Mouse (Mus musculus): ENCODE results near the gene Fbxl21. TPM values are rescaled to one million over a fixed set of nuclear protein-coding genes. Genes with fewer than 3 reads are reported as not detected.

The Fbxl21 gene
- polyA plus RNA-seq (2015; fragmentation: Nextera tagmentation; extraction: Ambion mirVana): 2.7 and 2.8 TPM in 2 replicates

DNA sequence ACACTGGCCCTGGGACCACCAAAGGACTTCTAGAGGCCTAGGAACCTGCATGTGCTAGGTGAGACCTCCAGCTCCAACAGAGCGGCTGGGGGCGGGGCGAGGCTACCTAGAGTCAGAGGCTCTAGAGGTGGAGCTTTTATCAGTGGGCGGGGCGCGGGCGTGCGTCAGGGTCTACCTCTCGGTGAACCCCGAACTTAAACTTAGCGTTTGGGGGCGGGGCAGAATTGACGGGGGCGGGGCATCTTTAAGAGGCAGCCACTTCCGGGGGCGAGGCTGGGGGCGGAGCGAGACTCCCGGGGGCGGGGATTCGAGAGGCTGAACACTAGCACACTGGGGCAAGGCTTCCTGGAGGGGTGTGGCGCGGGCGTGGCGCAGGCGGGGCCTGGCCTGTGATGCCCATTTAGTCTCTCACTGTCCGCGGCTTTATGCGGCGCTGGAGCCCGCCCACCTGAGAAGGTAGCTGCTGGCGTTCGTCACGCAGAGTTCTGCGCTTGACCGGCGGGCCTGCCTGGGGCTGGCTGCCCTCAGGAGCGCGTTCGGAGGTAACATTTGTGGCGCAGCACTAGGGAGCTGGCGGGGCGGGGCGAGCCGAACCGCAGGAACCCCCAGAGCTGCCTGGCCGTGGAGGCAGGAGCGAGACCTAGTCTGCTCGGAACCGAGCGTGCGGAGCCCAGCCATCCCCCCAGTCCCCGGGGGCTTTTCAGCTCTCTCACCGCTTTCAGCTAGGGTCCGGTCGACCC is at the start of gene Fbxl21:
Fbxl21 (plus strand) TSS at position 392 of the 740 bp plus-strand sequence.
- peak; percentile 94 for DNase-seq (ENCODE audit: low spot score)
- peak; percentile 100 for ATAC-seq (replicated peaks; ENCODE audit: low FRiP score, low read depth)
- H3K27me3 ChIP-seq (ENCODE audit: insufficient read depth, low read length): no peaks in the 10 kb centered on the region
- H3K4me2 ChIP-seq (ENCODE audit: low read length): peak within 1 kb of the TSS; percentile 95
- H3K4me3 ChIP-seq (replicated peaks; ENCODE audit: low read depth, low read length): peak within 1 kb of the TSS; percentile 50
- TF ChIP-seq CTCF (IDR thresholded peaks at IDR 0.05; ENCODE audit: low read depth): no peak
- H3K4me1 ChIP-seq (replicated peaks; ENCODE audit: insufficient read depth, low read length): no peaks in the 10 kb centered on the region
- peak within 1 kb of the TSS; percentile 54 for H3K9ac ChIP-seq (ENCODE audit: low read depth, low read length)
- H3K9me3 ChIP-seq (replicated peaks; ENCODE audit: low read length): no peaks in the 10 kb centered on the region
- H3K27ac ChIP-seq: peak within 1 kb of the TSS; percentile 31; the same call in 1 of the 2 replicates
- WGBS: under 1% methylated on average over 56 of the region's 56 CpGs
- no peaks in the 10 kb centered on the region for H3K36me3 ChIP-seq (ENCODE audit: insufficient read depth, low read length)

DNA sequence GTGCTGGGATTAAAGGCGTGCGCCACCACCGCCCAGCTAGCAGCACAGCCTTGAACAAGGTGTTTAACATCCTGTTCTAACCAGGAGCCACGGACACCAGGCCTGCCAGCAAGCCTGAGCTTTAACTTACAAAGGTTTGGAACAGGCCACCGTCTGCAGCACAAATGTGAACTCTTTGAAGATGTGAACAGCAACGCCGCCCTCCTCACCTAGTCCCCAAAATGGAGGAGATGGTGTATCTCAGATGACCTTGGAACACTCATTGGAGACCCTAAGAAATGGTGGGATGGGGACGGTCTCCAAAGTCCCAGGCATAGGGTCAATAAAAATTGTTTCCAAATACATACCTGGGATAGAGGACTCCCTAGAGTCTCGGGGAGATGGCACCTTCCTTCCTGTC is 49.6 kb upstream of the Fbxl21 start:
- Histone ChIP-seq H3K27me3 (ENCODE audit: insufficient read depth, low read length) (no peaks in the 10 kb centered on the region), H3K27ac (no peak overlapping the region), H3K9me3 (replicated peaks; ENCODE audit: low read length) (no peaks in the 10 kb centered on the region), H3K4me3 (replicated peaks; ENCODE audit: low read depth, low read length) (no peak overlapping the region), H3K9ac (ENCODE audit: low read depth, low read length) (no peak overlapping the region), H3K36me3 (ENCODE audit: insufficient read depth, low read length) (no peaks in the 10 kb centered on the region), H3K4me1 (replicated peaks; ENCODE audit: insufficient read depth, low read length) (0 out of 2 replicates have a peak, but pooled peaks cover 4% of the 10 kb centered on the region), H3K4me2 (ENCODE audit: low read length) (no peak overlapping the region)
- TF ChIP-seq CTCF (IDR thresholded peaks at IDR 0.05; ENCODE audit: low read depth): no peak
- WGBS: 93% methylated on average over 9 of the region's 9 CpGs
- DNase-seq (ENCODE audit: low spot score) (no peak), ATAC-seq (replicated peaks; ENCODE audit: low FRiP score, low read depth) (no peak)

GRCm38 (mm10) chr13:56475363-56475762 is 46.9 kb upstream of the Fbxl21 start:
- H3K9ac ChIP-seq (ENCODE audit: low read depth, low read length): no peak overlapping the region
- H3K4me2 ChIP-seq (ENCODE audit: low read length): no peak overlapping the region
- 0 out of 2 replicates have a peak, but pooled peaks have one; percentile 44 for ATAC-seq (replicated peaks; ENCODE audit: low FRiP score, low read depth)
- 0 out of 2 replicates have a peak, but pooled peaks cover 4% of the 10 kb centered on the region for H3K4me1 ChIP-seq (replicated peaks; ENCODE audit: insufficient read depth, low read length)
- H3K27ac ChIP-seq: no peak overlapping the region
- DNase-seq (ENCODE audit: low spot score): peak; percentile 93
- no peaks in the 10 kb centered on the region for H3K9me3 ChIP-seq (replicated peaks; ENCODE audit: low read length)
- no peaks in the 10 kb centered on the region for H3K27me3 ChIP-seq (ENCODE audit: insufficient read depth, low read length)
- no peaks in the 10 kb centered on the region for H3K36me3 ChIP-seq (ENCODE audit: insufficient read depth, low read length)
- no peak overlapping the region for H3K4me3 ChIP-seq (replicated peaks; ENCODE audit: low read depth, low read length)
- TF ChIP-seq CTCF (IDR thresholded peaks at IDR 0.05; ENCODE audit: low read depth): peak; percentile 92
- WGBS: 22% methylated on average over 4 of the region's 4 CpGs

DNA sequence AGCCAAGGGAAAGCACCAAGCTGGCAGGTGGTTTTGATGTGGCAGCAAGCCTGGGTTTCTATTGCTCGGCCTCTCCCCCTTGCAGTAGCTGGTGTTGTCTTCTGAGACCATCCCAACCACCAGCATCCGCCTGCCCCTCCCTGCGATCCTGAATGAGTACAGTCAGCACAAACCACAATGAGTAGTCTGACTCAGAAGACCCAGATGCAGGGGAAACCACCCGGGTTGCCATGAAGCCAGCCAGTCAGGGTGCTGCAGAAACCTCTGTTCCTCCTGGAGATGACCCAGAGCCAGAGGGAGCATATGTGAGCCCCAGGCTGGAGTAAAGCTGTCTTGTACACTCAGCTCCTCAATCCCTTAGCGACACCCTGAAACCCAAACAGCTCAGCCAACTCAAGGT is 45.5 kb upstream of the Fbxl21 start:
- no peaks in the 10 kb centered on the region for H3K27me3 ChIP-seq (ENCODE audit: insufficient read depth, low read length)
- no peaks in the 10 kb centered on the region for H3K36me3 ChIP-seq (ENCODE audit: insufficient read depth, low read length)
- H3K9me3 ChIP-seq (replicated peaks; ENCODE audit: low read length): no peaks in the 10 kb centered on the region
- no peak overlapping the region for H3K9ac ChIP-seq (ENCODE audit: low read depth, low read length)
- no peak overlapping the region for H3K4me3 ChIP-seq (replicated peaks; ENCODE audit: low read depth, low read length)
- no peak overlapping the region for H3K27ac ChIP-seq
- no peak for TF ChIP-seq CTCF (IDR thresholded peaks at IDR 0.05; ENCODE audit: low read depth)
- 0 out of 2 replicates have a peak, but pooled peaks cover under 1% of the 10 kb centered on the region for H3K4me1 ChIP-seq (replicated peaks; ENCODE audit: insufficient read depth, low read length)
- ATAC-seq (replicated peaks; ENCODE audit: low FRiP score, low read depth) (no peak), DNase-seq (ENCODE audit: low spot score) (no peak)
- WGBS: 71% methylated on average over 5 of the region's 5 CpGs
- H3K4me2 ChIP-seq (ENCODE audit: low read length): no peak overlapping the region

DNA sequence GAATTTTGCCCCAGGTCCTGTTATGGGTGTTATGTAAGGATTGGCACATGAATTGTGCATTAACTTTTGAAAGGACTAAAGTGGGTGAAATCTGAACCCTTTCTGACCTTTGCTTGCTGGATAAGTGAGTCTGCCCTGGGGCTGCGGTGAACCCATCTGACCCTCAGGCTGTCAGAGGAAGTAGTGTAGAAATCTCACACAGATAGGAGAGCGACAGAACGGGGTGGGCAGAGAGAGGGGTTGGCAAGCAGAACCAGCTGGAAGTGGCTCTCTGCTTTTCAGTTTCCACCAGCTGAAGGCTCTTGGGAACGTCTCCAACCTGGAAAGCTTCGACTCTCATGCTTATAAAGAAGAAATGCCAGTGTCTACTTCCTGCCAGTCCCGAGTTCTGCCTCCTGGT is 45.0 kb upstream of the Fbxl21 start:
- Histone ChIP-seq H3K4me3 (replicated peaks; ENCODE audit: low read depth, low read length) (no peak overlapping the region), H3K9me3 (replicated peaks; ENCODE audit: low read length) (no peaks in the 10 kb centered on the region), H3K27ac (no peak overlapping the region), H3K27me3 (ENCODE audit: insufficient read depth, low read length) (no peaks in the 10 kb centered on the region), H3K9ac (ENCODE audit: low read depth, low read length) (no peak overlapping the region), H3K4me1 (replicated peaks; ENCODE audit: insufficient read depth, low read length) (no peaks in the 10 kb centered on the region), H3K36me3 (ENCODE audit: insufficient read depth, low read length) (no peaks in the 10 kb centered on the region), H3K4me2 (ENCODE audit: low read length) (no peak overlapping the region)
- no peak for TF ChIP-seq CTCF (IDR thresholded peaks at IDR 0.05; ENCODE audit: low read depth)
- WGBS: 20% methylated on average over 6 of the region's 6 CpGs
- ATAC-seq (replicated peaks; ENCODE audit: low FRiP score, low read depth) (no peak), DNase-seq (ENCODE audit: low spot score) (no peak)

- Histone ChIP-seq H3K4me1 (replicated peaks; ENCODE audit: insufficient read depth, low read length) (no peaks in the 10 kb centered on the region), H3K27ac (no peak overlapping the region), H3K9me3 (replicated peaks; ENCODE audit: low read length) (no peaks in the 10 kb centered on the region), H3K27me3 (ENCODE audit: insufficient read depth, low read length) (no peaks in the 10 kb centered on the region), H3K36me3 (ENCODE audit: insufficient read depth, low read length) (no peaks in the 10 kb centered on the region), H3K9ac (ENCODE audit: low read depth, low read length) (no peak overlapping the region), H3K4me2 (ENCODE audit: low read length) (no peak overlapping the region), H3K4me3 (replicated peaks; ENCODE audit: low read depth, low read length) (no peak overlapping the region)
- ATAC-seq (replicated peaks; ENCODE audit: low FRiP score, low read depth): no peak
- peak; percentile 38; the same call in 1 of the 2 replicates for TF ChIP-seq CTCF (IDR thresholded peaks at IDR 0.05; ENCODE audit: low read depth)
- 83% methylated on average over 6 of the region's 6 CpGs for WGBS
- no peak for DNase-seq (ENCODE audit: low spot score)
These were observed 44.2 kb upstream of the Fbxl21 start for GRCm38 (mm10) chr13:56478027-56478426.

Data from kidney, postnatal 0 days (tissue).